Mouse (Mus musculus): ENCODE results near the gene Kcnmb4. TPM values are rescaled to one million over a fixed set of nuclear protein-coding genes. Genes with fewer than 3 reads are reported as not detected.

The Kcnmb4 gene
- polyA plus RNA-seq, 1 experiment, result 11.3 TPM

GRCm38 (mm10) chr10:116463753-116464345 is 9.8 kb downstream of the Kcnmb4 start:
- no peak for DNase-seq
- no peak overlapping the region for H3K4me3 ChIP-seq (replicated peaks; ENCODE audit: extremely low read depth, low read depth, low read length)
- 92% methylated on average over 12 of the region's 12 CpGs for WGBS
- TF ChIP-seq CTCF (IDR thresholded peaks at IDR 0.05; ENCODE audit: insufficient read depth, low read length) (peak; percentile 51; the same call in 1 of the 2 replicates), POLR2A (IDR thresholded peaks at IDR 0.05; ENCODE audit: borderline replicate concordance, extremely low read depth, low read depth, low read length) (no peak)
- no peaks in the 10 kb centered on the region for H3K4me1 ChIP-seq (ENCODE audit: control insufficient read depth, insufficient read depth, low read length)

GRCm38 (mm10) chr10:116461443-116461842 is 12.2 kb downstream of the Kcnmb4 start:
- DNase-seq, result no peak
- Histone ChIP-seq H3K4me1 (ENCODE audit: control insufficient read depth, insufficient read depth, low read length) (no peaks in the 10 kb centered on the region), H3K4me3 (replicated peaks; ENCODE audit: extremely low read depth, low read depth, low read length) (no peak overlapping the region)
- TF ChIP-seq POLR2A (IDR thresholded peaks at IDR 0.05; ENCODE audit: borderline replicate concordance, extremely low read depth, low read depth, low read length) (no peak), CTCF (IDR thresholded peaks at IDR 0.05; ENCODE audit: insufficient read depth, low read length) (no peak)
- 94% methylated on average over 9 of the region's 9 CpGs for WGBS

DNA sequence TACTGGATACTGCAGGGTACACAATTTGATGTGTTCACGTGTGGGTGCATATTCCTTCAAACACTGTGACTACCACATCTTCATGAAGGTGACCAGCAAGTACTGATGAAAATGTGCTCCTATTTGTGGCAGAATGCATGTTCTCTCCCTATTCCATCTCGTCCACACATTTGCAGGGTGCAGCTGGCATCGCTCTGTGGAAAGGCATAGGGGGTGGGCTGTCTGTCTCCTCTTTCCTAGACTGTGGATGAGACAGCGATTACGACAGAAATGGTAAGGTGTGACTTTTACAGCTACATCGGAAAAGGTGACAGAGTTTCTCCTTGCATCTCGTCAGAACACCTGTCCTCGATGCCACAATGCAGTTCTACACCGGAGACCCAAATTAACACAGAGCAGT is 14.9 kb downstream of the Kcnmb4 start:
- 94% methylated on average over 9 of the region's 9 CpGs for WGBS
- Histone ChIP-seq H3K4me3 (replicated peaks; ENCODE audit: extremely low read depth, low read depth, low read length) (no peak overlapping the region), H3K4me1 (ENCODE audit: control insufficient read depth, insufficient read depth, low read length) (no peaks in the 10 kb centered on the region)
- no peak for DNase-seq
- TF ChIP-seq POLR2A (IDR thresholded peaks at IDR 0.05; ENCODE audit: borderline replicate concordance, extremely low read depth, low read depth, low read length), result no peak
- no peak for TF ChIP-seq CTCF (IDR thresholded peaks at IDR 0.05; ENCODE audit: insufficient read depth, low read length)

GRCm38 (mm10) chr10:116452771-116453170 is 20.9 kb downstream of the Kcnmb4 start:
- no peaks in the 10 kb centered on the region for H3K4me1 ChIP-seq (ENCODE audit: control insufficient read depth, insufficient read depth, low read length)
- DNase-seq, result no peak
- TF ChIP-seq CTCF (IDR thresholded peaks at IDR 0.05; ENCODE audit: insufficient read depth, low read length) (no peak), POLR2A (IDR thresholded peaks at IDR 0.05; ENCODE audit: borderline replicate concordance, extremely low read depth, low read depth, low read length) (no peak)
- 97% methylated on average over 7 of the region's 7 CpGs for WGBS
- H3K4me3 ChIP-seq (replicated peaks; ENCODE audit: extremely low read depth, low read depth, low read length), result no peak overlapping the region

- TF ChIP-seq POLR2A (IDR thresholded peaks at IDR 0.05; ENCODE audit: borderline replicate concordance, extremely low read depth, low read depth, low read length) (no peak), CTCF (IDR thresholded peaks at IDR 0.05; ENCODE audit: insufficient read depth, low read length) (no peak)
- no peak for DNase-seq
- Histone ChIP-seq H3K4me3 (replicated peaks; ENCODE audit: extremely low read depth, low read depth, low read length) (no peak overlapping the region), H3K4me1 (ENCODE audit: control insufficient read depth, insufficient read depth, low read length) (no peaks in the 10 kb centered on the region)
- WGBS, result 54% methylated on average over 9 of the region's 9 CpGs
Observed at GRCm38 (mm10) chr10:116450621-116451020, 23.1 kb downstream of the Kcnmb4 start.

- 91% methylated on average over 12 of the region's 12 CpGs for WGBS
- no peak for DNase-seq
- Histone ChIP-seq H3K4me3 (replicated peaks; ENCODE audit: extremely low read depth, low read depth, low read length) (no peak overlapping the region), H3K4me1 (ENCODE audit: control insufficient read depth, insufficient read depth, low read length) (no peaks in the 10 kb centered on the region)
- TF ChIP-seq CTCF (IDR thresholded peaks at IDR 0.05; ENCODE audit: insufficient read depth, low read length) (no peak), POLR2A (IDR thresholded peaks at IDR 0.05; ENCODE audit: borderline replicate concordance, extremely low read depth, low read depth, low read length) (no peak)
Observed at GRCm38 (mm10) chr10:116448166-116448565, 25.5 kb downstream of the Kcnmb4 start.

DNA sequence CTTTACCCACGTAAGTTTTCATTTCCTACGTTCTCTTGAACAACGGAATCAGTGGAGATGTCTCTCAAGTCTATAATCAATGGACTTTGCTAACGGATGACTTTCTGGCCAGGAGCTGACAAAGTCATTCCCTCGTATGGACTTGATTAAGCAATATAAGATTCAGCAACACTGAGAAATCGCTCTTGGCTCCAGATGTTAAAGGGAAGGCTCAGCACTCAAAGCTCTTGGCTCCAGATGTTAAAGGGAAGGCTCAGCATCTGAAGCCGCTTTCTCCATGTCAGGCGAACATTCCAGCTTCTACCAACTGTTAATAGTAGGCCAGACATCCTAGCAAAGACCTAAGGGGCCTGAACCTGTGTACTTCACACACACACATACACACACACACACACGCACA is 26.5 kb downstream of the Kcnmb4 start:
- no peaks in the 10 kb centered on the region for H3K4me1 ChIP-seq (ENCODE audit: control insufficient read depth, insufficient read depth, low read length)
- H3K4me3 ChIP-seq (replicated peaks; ENCODE audit: extremely low read depth, low read depth, low read length), result no peak overlapping the region
- WGBS, result 77% methylated on average over 9 of the region's 9 CpGs
- TF ChIP-seq CTCF (IDR thresholded peaks at IDR 0.05; ENCODE audit: insufficient read depth, low read length) (no peak), POLR2A (IDR thresholded peaks at IDR 0.05; ENCODE audit: borderline replicate concordance, extremely low read depth, low read depth, low read length) (no peak)
- DNase-seq, result no peak

DNA sequence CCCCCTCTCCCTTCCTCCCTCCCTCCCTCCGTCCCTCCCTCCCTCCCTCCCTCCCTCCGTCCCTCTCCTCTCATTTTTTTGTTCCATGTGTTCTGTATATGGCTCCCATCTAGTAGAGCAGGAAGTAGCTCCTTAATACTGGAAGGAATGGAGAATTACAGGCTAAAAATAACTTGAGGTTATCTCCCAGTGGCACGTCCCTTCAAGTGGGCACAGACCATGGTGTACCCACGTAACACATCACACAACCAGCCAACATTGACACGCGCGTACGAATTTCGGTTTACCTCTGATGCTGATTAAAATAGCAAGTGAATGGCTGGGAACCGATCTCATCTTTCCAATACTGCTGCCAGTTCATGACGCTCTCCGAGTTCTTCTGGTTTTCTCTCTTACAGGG is 27.6 kb downstream of the Kcnmb4 start:
- TF ChIP-seq POLR2A (IDR thresholded peaks at IDR 0.05; ENCODE audit: borderline replicate concordance, extremely low read depth, low read depth, low read length) (no peak), CTCF (IDR thresholded peaks at IDR 0.05; ENCODE audit: insufficient read depth, low read length) (no peak)
- WGBS, result 81% methylated on average over 11 of the region's 12 CpGs

GRCm38 (mm10) chr10:116444826-116445225 is 28.9 kb downstream of the Kcnmb4 start:
- DNase-seq, result no peak
- H3K4me1 ChIP-seq (ENCODE audit: control insufficient read depth, insufficient read depth, low read length), result no peaks in the 10 kb centered on the region
- TF ChIP-seq POLR2A (IDR thresholded peaks at IDR 0.05; ENCODE audit: borderline replicate concordance, extremely low read depth, low read depth, low read length) (no peak), CTCF (IDR thresholded peaks at IDR 0.05; ENCODE audit: insufficient read depth, low read length) (no peak)
- 92% methylated on average over 8 of the region's 8 CpGs for WGBS
- H3K4me3 ChIP-seq (replicated peaks; ENCODE audit: extremely low read depth, low read depth, low read length), result no peak overlapping the region

More for the DNA sequence above, 27.6 kb downstream of the Kcnmb4 start:
- no peak for DNase-seq
- no peak overlapping the region for H3K4me3 ChIP-seq (replicated peaks; ENCODE audit: extremely low read depth, low read depth, low read length)
- no peaks in the 10 kb centered on the region for H3K4me1 ChIP-seq (ENCODE audit: control insufficient read depth, insufficient read depth, low read length)

GRCm38 (mm10) chr10:116444371-116444770 is 29.3 kb downstream of the Kcnmb4 start:
- no peak overlapping the region for H3K4me3 ChIP-seq (replicated peaks; ENCODE audit: extremely low read depth, low read depth, low read length)
- no peak for DNase-seq
- 93% methylated on average over 10 of the region's 10 CpGs for WGBS
- TF ChIP-seq POLR2A (IDR thresholded peaks at IDR 0.05; ENCODE audit: borderline replicate concordance, extremely low read depth, low read depth, low read length) (no peak), CTCF (IDR thresholded peaks at IDR 0.05; ENCODE audit: insufficient read depth, low read length) (no peak)
- H3K4me1 ChIP-seq (ENCODE audit: control insufficient read depth, insufficient read depth, low read length), result no peaks in the 10 kb centered on the region
